Mouse (Mus musculus): Measurements from ENCODE around the gene Cttnbp2. TPM values are rescaled to one million over a fixed set of nuclear protein-coding genes. Genes with fewer than 3 reads are reported as not detected.
A peak's percentile ranks its signal among the peaks of the same experiment; 100 is the strongest.

The Cttnbp2 gene
- polyA plus RNA-seq, 1 experiment from 2014 or later, result 75.4 TPM

DNA sequence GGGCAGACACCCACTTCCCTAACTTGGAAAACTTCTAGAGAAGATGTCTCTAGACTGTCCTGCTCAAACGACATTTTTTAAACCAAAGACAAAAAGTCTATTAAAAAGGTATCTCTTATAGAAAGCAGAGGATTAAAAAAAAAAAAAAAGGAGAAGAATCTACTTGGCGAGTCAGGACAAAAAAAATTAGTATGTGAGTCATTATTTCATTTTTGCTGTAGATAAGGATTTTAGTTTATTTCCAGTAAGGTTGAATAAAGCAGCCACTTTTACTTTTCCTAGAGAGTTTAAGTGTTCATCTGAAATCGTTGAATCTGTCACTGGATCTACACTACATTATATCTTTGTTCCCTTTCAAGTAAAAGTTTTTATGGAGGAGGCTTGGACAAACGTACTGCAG, 139.9 kb downstream of the Cttnbp2 start:
- H3K4me3 ChIP-seq (ENCODE audit: low read depth, low read length), result no peak overlapping the region
- H3K4me2 ChIP-seq (ENCODE audit: low read depth, low read length), result no peak overlapping the region
- no peak for ATAC-seq (ENCODE audit: low read depth)
- H3K27me3 ChIP-seq (ENCODE audit: control insufficient read depth, insufficient read depth, low read length), result no peaks in the 10 kb centered on the region
- no peak overlapping the region for H3K9ac ChIP-seq (replicated peaks; ENCODE audit: low read depth, low read length)
- H3K36me3 ChIP-seq (ENCODE audit: control insufficient read depth, insufficient read depth, low read length), result peaks cover 10% of the 10 kb centered on the region; the same call in 1 of the 2 replicates
- no peak overlapping the region for H3K27ac ChIP-seq (ENCODE audit: low read depth, low read length)
- no peaks in the 10 kb centered on the region for H3K4me1 ChIP-seq (ENCODE audit: control insufficient read depth, insufficient read depth, low read length)
- H3K9me3 ChIP-seq (ENCODE audit: control insufficient read depth, low read length), result no peaks in the 10 kb centered on the region
- 87% methylated on average over 4 of the region's 4 CpGs for WGBS

- no peak overlapping the region for H3K4me2 ChIP-seq (ENCODE audit: low read depth, low read length)
- 92% methylated on average over 1 of the region's 1 CpGs for WGBS
- H3K27ac ChIP-seq (ENCODE audit: low read depth, low read length), result no peak overlapping the region
- H3K36me3 ChIP-seq (ENCODE audit: control insufficient read depth, insufficient read depth, low read length), result 0 out of 2 replicates have a peak, but pooled peaks cover 7% of the 10 kb centered on the region
- ATAC-seq (ENCODE audit: low read depth), result no peak
- H3K27me3 ChIP-seq (ENCODE audit: control insufficient read depth, insufficient read depth, low read length), result no peaks in the 10 kb centered on the region
- no peak overlapping the region for H3K4me3 ChIP-seq (ENCODE audit: low read depth, low read length)
- H3K4me1 ChIP-seq (ENCODE audit: control insufficient read depth, insufficient read depth, low read length), result no peaks in the 10 kb centered on the region
- H3K9me3 ChIP-seq (ENCODE audit: control insufficient read depth, low read length), result no peaks in the 10 kb centered on the region
- H3K9ac ChIP-seq (replicated peaks; ENCODE audit: low read depth, low read length), result no peak overlapping the region
Observed at GRCm38 (mm10) chr6:18373652-18374051, 141.0 kb downstream of the Cttnbp2 start.

DNA sequence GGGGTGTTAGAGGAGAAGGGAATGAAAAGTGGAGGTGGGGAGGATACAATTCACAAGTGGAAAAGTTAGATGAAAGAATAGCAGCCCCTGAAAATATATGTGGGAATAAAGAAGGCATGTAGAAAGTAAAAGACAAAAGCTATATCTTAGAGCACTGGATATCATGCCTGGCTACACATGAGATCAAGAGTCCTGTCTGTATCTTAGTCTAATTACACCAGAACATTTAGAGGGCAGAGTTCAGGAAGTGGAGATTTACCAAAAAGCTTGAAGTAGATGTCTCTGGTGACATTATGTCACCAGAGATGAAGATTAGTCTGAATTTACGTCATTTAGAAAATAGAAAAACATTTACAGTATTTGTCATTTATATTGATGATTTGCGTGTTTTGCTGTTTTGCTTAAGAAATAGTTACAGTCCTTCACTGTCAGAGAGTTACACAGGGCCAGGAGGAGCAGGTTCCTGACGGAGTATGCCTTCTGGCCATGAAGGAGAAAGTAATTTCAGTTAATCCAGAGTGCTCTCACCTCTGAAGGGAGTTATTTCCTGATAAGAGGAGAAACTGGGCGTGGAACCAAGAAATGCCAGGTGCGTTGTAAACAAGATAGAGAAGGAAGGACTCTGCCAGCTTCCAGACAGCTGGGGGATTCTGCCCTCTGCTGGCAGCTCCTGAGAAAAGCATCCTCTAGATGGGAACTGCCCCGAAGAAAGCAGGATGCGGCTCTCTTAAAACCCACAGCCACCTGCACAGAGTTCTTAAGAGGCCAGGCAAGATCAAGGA, 142.0 kb downstream of the Cttnbp2 start:
- Histone ChIP-seq H3K27me3 (ENCODE audit: control insufficient read depth, insufficient read depth, low read length) (no peaks in the 10 kb centered on the region), H3K4me2 (ENCODE audit: low read depth, low read length) (no peak overlapping the region), H3K9ac (replicated peaks; ENCODE audit: low read depth, low read length) (no peak overlapping the region), H3K27ac (ENCODE audit: low read depth, low read length) (no peak overlapping the region), H3K4me3 (ENCODE audit: low read depth, low read length) (no peak overlapping the region), H3K4me1 (ENCODE audit: control insufficient read depth, insufficient read depth, low read length) (no peaks in the 10 kb centered on the region), H3K9me3 (ENCODE audit: control insufficient read depth, low read length) (no peaks in the 10 kb centered on the region), H3K36me3 (ENCODE audit: control insufficient read depth, insufficient read depth, low read length) (0 out of 2 replicates have a peak, but pooled peaks cover 7% of the 10 kb centered on the region)
- peak; percentile 58; the same call in 1 of the 2 replicates for ATAC-seq (ENCODE audit: low read depth)
- 39% methylated on average over 7 of the region's 7 CpGs for WGBS

DNA sequence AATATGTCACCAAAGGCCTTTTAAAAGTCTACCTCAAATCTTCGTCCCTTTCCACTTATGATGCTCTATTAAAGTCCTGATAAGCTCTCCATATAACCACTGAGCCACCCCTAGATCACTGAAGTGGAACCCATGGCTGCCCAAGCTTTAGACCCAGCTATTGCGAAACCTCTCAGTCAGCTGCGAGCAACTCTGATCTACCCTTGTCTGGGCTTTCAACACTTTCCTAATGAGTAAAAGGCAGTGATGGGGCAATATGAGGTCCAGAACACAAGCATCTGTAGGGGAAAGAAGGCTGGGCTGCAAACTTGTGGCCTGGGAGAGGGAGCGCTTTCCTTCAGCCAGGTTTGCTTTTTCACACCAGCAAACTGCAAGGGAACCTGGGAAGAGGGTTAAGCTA, 144.9 kb downstream of the Cttnbp2 start:
- Histone ChIP-seq H3K4me3 (ENCODE audit: low read depth, low read length) (no peak overlapping the region), H3K27me3 (ENCODE audit: control insufficient read depth, insufficient read depth, low read length) (no peaks in the 10 kb centered on the region), H3K9ac (replicated peaks; ENCODE audit: low read depth, low read length) (no peak overlapping the region), H3K4me2 (ENCODE audit: low read depth, low read length) (no peak overlapping the region), H3K4me1 (ENCODE audit: control insufficient read depth, insufficient read depth, low read length) (no peaks in the 10 kb centered on the region), H3K36me3 (ENCODE audit: control insufficient read depth, insufficient read depth, low read length) (no peaks in the 10 kb centered on the region), H3K9me3 (ENCODE audit: control insufficient read depth, low read length) (no peaks in the 10 kb centered on the region), H3K27ac (ENCODE audit: low read depth, low read length) (no peak overlapping the region)
- WGBS, result 96% methylated on average over 4 of the region's 4 CpGs
- ATAC-seq (ENCODE audit: low read depth), result no peak

DNA sequence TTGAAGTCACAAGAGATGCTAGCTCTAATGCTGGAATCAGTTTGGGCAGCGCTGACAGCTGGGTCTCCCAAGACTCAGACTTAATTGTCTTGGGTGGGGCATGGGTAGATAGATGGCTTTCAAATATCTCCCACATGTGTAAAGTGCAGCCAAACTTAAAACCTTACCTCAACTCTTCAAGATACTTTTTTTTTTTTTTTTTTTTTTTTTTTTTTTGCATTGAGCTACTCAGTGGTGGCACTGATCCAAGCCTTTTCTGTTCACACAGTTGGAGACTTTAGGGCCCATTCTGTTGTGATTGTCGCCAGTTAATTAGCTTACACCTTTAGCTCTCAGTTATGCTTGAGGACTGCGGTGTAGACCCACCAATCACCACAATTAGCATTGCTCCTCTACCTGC, 145.6 kb downstream of the Cttnbp2 start:
- Histone ChIP-seq H3K36me3 (ENCODE audit: control insufficient read depth, insufficient read depth, low read length) (no peaks in the 10 kb centered on the region), H3K4me1 (ENCODE audit: control insufficient read depth, insufficient read depth, low read length) (no peaks in the 10 kb centered on the region), H3K9me3 (ENCODE audit: control insufficient read depth, low read length) (no peaks in the 10 kb centered on the region), H3K4me2 (ENCODE audit: low read depth, low read length) (no peak overlapping the region), H3K4me3 (ENCODE audit: low read depth, low read length) (no peak overlapping the region), H3K27ac (ENCODE audit: low read depth, low read length) (no peak overlapping the region), H3K27me3 (ENCODE audit: control insufficient read depth, insufficient read depth, low read length) (no peaks in the 10 kb centered on the region), H3K9ac (replicated peaks; ENCODE audit: low read depth, low read length) (no peak overlapping the region)
- WGBS, result 59% methylated on average over 3 of the region's 3 CpGs
- no peak for ATAC-seq (ENCODE audit: low read depth)

DNA sequence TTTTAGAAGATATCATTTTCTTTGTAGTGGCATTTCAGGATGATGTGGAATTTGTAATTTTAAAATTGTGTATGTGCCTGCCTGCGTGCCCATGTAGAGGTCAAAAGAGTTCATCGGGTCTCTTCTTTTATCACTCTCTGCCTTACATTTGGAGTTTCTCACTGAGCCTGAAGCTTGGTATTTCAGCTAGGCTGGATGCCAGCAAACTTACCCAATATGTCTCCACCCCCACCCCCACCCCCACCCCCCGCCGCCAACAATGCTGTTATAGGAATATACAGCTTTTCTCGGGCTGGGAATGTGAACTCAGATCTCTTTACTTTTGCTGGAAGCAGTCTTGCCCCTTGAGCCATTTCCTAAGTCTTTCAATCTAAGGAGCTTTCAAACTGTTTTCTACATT, 152.4 kb downstream of the Cttnbp2 start:
- no peak overlapping the region for H3K4me3 ChIP-seq (ENCODE audit: low read depth, low read length)
- H3K9me3 ChIP-seq (ENCODE audit: control insufficient read depth, low read length), result no peaks in the 10 kb centered on the region; the same call in 1 of the 2 replicates
- H3K4me1 ChIP-seq (ENCODE audit: control insufficient read depth, insufficient read depth, low read length), result no peaks in the 10 kb centered on the region
- H3K9ac ChIP-seq (replicated peaks; ENCODE audit: low read depth, low read length), result no peak overlapping the region
- 78% methylated on average over 5 of the region's 5 CpGs for WGBS
- no peak for ATAC-seq (ENCODE audit: low read depth)
- H3K36me3 ChIP-seq (ENCODE audit: control insufficient read depth, insufficient read depth, low read length), result no peaks in the 10 kb centered on the region
- no peaks in the 10 kb centered on the region for H3K27me3 ChIP-seq (ENCODE audit: control insufficient read depth, insufficient read depth, low read length)
- no peak overlapping the region for H3K4me2 ChIP-seq (ENCODE audit: low read depth, low read length)
- no peak overlapping the region for H3K27ac ChIP-seq (ENCODE audit: low read depth, low read length)

GRCm38 (mm10) chr6:18360955-18361354, 153.7 kb downstream of the Cttnbp2 start:
- no peaks in the 10 kb centered on the region; the same call in 1 of the 2 replicates for H3K9me3 ChIP-seq (ENCODE audit: control insufficient read depth, low read length)
- no peak for ATAC-seq (ENCODE audit: low read depth)
- no peaks in the 10 kb centered on the region for H3K27me3 ChIP-seq (ENCODE audit: control insufficient read depth, insufficient read depth, low read length)
- no peaks in the 10 kb centered on the region for H3K36me3 ChIP-seq (ENCODE audit: control insufficient read depth, insufficient read depth, low read length)
- H3K27ac ChIP-seq (ENCODE audit: low read depth, low read length), result no peak overlapping the region
- H3K4me1 ChIP-seq (ENCODE audit: control insufficient read depth, insufficient read depth, low read length), result no peaks in the 10 kb centered on the region
- H3K4me3 ChIP-seq (ENCODE audit: low read depth, low read length), result no peak overlapping the region
- no peak overlapping the region for H3K9ac ChIP-seq (replicated peaks; ENCODE audit: low read depth, low read length)
- H3K4me2 ChIP-seq (ENCODE audit: low read depth, low read length), result no peak overlapping the region

- ATAC-seq (ENCODE audit: low read depth), result no peak
- 92% methylated on average over 1 of the region's 1 CpGs for WGBS
- no peaks in the 10 kb centered on the region for H3K27me3 ChIP-seq (ENCODE audit: control insufficient read depth, insufficient read depth, low read length)
Observed at GRCm38 (mm10) chr6:18360154-18360553, 154.5 kb downstream of the Cttnbp2 start.

DNA sequence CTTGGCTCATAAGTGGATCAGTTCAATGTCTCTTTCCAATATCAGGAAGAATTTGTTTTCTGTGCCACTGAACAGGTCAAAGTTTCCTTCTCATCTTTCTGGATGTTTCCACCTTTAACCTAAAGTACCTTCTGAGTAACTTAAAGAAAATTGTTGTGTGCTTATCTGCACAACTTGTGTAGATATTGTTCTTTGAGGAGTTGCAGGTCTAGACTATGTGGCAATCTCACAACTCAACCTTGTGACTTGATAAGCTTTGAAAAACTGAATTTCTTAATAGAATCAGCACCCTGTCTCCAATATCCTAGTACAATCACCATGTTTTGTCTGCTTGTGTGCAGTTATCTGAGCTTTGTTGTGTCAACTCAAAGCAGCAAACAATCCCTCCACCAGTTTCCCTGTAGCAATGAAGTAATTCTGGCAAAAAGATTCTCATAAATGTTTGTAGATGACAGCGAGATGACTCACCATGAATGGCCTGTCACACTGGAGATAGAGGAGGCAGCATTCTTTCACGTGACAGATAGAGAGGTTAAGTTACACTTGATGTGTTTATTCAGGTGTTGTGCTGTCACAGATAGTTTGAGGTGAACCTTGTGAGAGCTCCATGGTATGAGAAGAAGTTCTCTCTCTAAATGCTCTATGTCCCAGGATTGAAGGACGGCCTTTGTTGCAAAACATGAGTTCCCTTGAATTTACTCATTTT, 165.3 kb downstream of the Cttnbp2 start:
- H3K4me2 ChIP-seq (ENCODE audit: low read depth, low read length), result no peak overlapping the region
- 84% methylated on average over 3 of the region's 3 CpGs for WGBS
- no peaks in the 10 kb centered on the region for H3K4me1 ChIP-seq (ENCODE audit: control insufficient read depth, insufficient read depth, low read length)
- ATAC-seq (ENCODE audit: low read depth), result no peak
- H3K27me3 ChIP-seq (ENCODE audit: control insufficient read depth, insufficient read depth, low read length), result no peaks in the 10 kb centered on the region
- H3K4me3 ChIP-seq (ENCODE audit: low read depth, low read length), result no peak overlapping the region
- H3K27ac ChIP-seq (ENCODE audit: low read depth, low read length), result no peak overlapping the region
- no peaks in the 10 kb centered on the region for H3K9me3 ChIP-seq (ENCODE audit: control insufficient read depth, low read length)
- no peak overlapping the region for H3K9ac ChIP-seq (replicated peaks; ENCODE audit: low read depth, low read length)
- no peaks in the 10 kb centered on the region for H3K36me3 ChIP-seq (ENCODE audit: control insufficient read depth, insufficient read depth, low read length)

More at GRCm38 (mm10) chr6:18360154-18360553, 154.5 kb downstream of the Cttnbp2 start:
- no peaks in the 10 kb centered on the region for H3K36me3 ChIP-seq (ENCODE audit: control insufficient read depth, insufficient read depth, low read length)
- H3K9ac ChIP-seq (replicated peaks; ENCODE audit: low read depth, low read length), result no peak overlapping the region
- no peaks in the 10 kb centered on the region; the same call in 1 of the 2 replicates for H3K9me3 ChIP-seq (ENCODE audit: control insufficient read depth, low read length)
- H3K27ac ChIP-seq (ENCODE audit: low read depth, low read length), result no peak overlapping the region
- H3K4me3 ChIP-seq (ENCODE audit: low read depth, low read length), result no peak overlapping the region
- no peak overlapping the region for H3K4me2 ChIP-seq (ENCODE audit: low read depth, low read length)
- H3K4me1 ChIP-seq (ENCODE audit: control insufficient read depth, insufficient read depth, low read length), result no peaks in the 10 kb centered on the region

Measured in neural tube, embryonic 14.5 days (tissue).